Mouse (Mus musculus) lung, postnatal 0 days (tissue): ENCODE measurements around the gene Gm10799.
"Not testable (repeated sequence)": the region's sequence is repeated elsewhere in the genome, so short reads cannot be mapped to it uniquely, and the experiment has no call there.

Experiments used
- CTCF ChIP-seq: IDR thresholded peaks from 2 replicates; pipeline ENCODE4 v1.5.1; 2016; ENCODE audit warnings: antibody characterized with exemption, mild to moderate bottlenecking
- EP300 ChIP-seq: IDR thresholded peaks from 2 replicates; pipeline ENCODE4 v1.6.1; 2016; ENCODE audit warnings: antibody characterized with exemption, mild to moderate bottlenecking, control low read depth

GRCm38 (mm10) chr2:104097396-104097795 lies 29.0 kb upstream of the Gm10799 start:
- TF ChIP-seq CTCF, EP300: not testable (repeated sequence)
